Mouse (Mus musculus) ES-Bruce4 (cell line): ENCODE data around the gene Kifap3.

Experiments used
- CTCF ChIP-seq: IDR thresholded peaks from one replicate; pipeline ENCODE4 v1.8.1; 2011; ENCODE audit warnings: low read depth, low read length
- EP300 ChIP-seq: IDR thresholded peaks from 2 replicates; pipeline ENCODE4 v1.6.1; 2011; ENCODE audit warnings: low read depth, low read length; ENCODE audit not compliant: insufficient read depth

GRCm38 (mm10) chr1:163900168-163900567, 120.8 kb downstream of the Kifap3 start:
- no peak for TF ChIP-seq CTCF
- no peak for TF ChIP-seq EP300
